Mouse (Mus musculus) neural tube, embryonic 14.5 days (tissue): ENCODE data around the gene Cd27. TPM values are rescaled to one million over a fixed set of nuclear protein-coding genes. Genes with fewer than 3 reads are reported as not detected.
A peak's percentile ranks its signal among the peaks of the same experiment; 100 is the strongest.

Experiments
- ATAC-seq: fragments of 200-750 bp; cut with Nextera tagmentation; 2 replicates; pipeline ENCODE4 v1.8.0; 2017; ENCODE audit warnings: low read depth, mild to moderate bottlenecking, moderate TSS enrichment, moderate library complexity
- H3K27ac ChIP-seq: fragments of 300-500 bp; sonication (generic); 2 replicates; pipeline ENCODE4 v1.5.1; 2014; ENCODE audit warnings: low read depth, mild to moderate bottlenecking, control low read depth, low read length, moderate library complexity, mixed read lengths
- H3K27me3 ChIP-seq: fragments of 300-500 bp; sonication (generic); 2 replicates; pipeline ENCODE4 v1.6.1; 2014; ENCODE audit warnings: low read length; ENCODE audit not compliant: control insufficient read depth, insufficient read depth
- H3K36me3 ChIP-seq: fragments of 300-500 bp; sonication (generic); 2 replicates; pipeline ENCODE4 v1.6.1; 2014; ENCODE audit warnings: low read length, mixed read lengths; ENCODE audit not compliant: control insufficient read depth, insufficient read depth
- H3K4me1 ChIP-seq: fragments of 300-500 bp; sonication (generic); 2 replicates; pipeline ENCODE4 v1.6.1; 2014; ENCODE audit warnings: low read length; ENCODE audit not compliant: control insufficient read depth, insufficient read depth
- H3K4me2 ChIP-seq: fragments of 300-500 bp; sonication (generic); 2 replicates; pipeline ENCODE4 v1.6.1; 2014; ENCODE audit warnings: mild to moderate bottlenecking, low read depth, low read length, control low read depth
- H3K4me3 ChIP-seq: fragments of 300-500 bp; sonication (generic); 2 replicates; pipeline ENCODE4 v1.5.1; 2014; ENCODE audit warnings: low read depth, low read length, control low read depth, mixed read lengths
- H3K9ac ChIP-seq: fragments of 300-500 bp; sonication (generic); replicated peaks from 2 replicates; pipeline ENCODE4 v1.6.1; 2014; ENCODE audit warnings: low read depth, mild to moderate bottlenecking, control low read depth, low read length, mixed read lengths
- H3K9me3 ChIP-seq: fragments of 300-500 bp; sonication (generic); 2 replicates; pipeline ENCODE4 v1.6.1; 2016; ENCODE audit warnings: low read length; ENCODE audit not compliant: control insufficient read depth
- WGBS: fragments of 180-500 bp; shearing (Covaris S2); extraction: QIAGEN DNeasy Blood & Tissue Kit; methylation state at CpG from one replicate; pipeline ENCODE4 v1.1.7; 2014; 5-methylcytosine and 5-hydroxymethylcytosine counted together
- polyA plus RNA-seq: library from polyadenylated mRNA; unstranded; fragments of >200 nt; fragmentation: Nextera tagmentation; extraction: Ambion mirVana; gene quantifications from 2 replicates; pipeline ENCODE4 v1.2.1, GENCODE M21; 2014

Cd27 gene
- polyA plus RNA-seq, 1 experiment from 2014 or later: 2.5 TPM

- ATAC-seq: no peak
- H3K36me3 ChIP-seq: no peaks in the 10 kb centered on the region
- H3K27me3 ChIP-seq: no peaks in the 10 kb centered on the region
- no peak overlapping the region for H3K4me3 ChIP-seq
- H3K4me1 ChIP-seq: no peaks in the 10 kb centered on the region
- H3K27ac ChIP-seq: no peak overlapping the region
- no peaks in the 10 kb centered on the region for H3K9me3 ChIP-seq
- 92% methylated on average over 3 of the region's 3 CpGs for WGBS
- H3K9ac ChIP-seq: no peak overlapping the region
- no peak overlapping the region for H3K4me2 ChIP-seq
These were observed 14.2 kb downstream of the Cd27 start for GRCm38 (mm10) chr6:125222577-125222976.

- H3K4me2 ChIP-seq: no peak overlapping the region
- H3K4me3 ChIP-seq: no peak overlapping the region
- 78% methylated on average over 2 of the region's 2 CpGs for WGBS
- no peak overlapping the region for H3K27ac ChIP-seq
- no peak overlapping the region for H3K9ac ChIP-seq
- H3K9me3 ChIP-seq: no peaks in the 10 kb centered on the region
- no peaks in the 10 kb centered on the region for H3K27me3 ChIP-seq
- no peaks in the 10 kb centered on the region; the same call in 1 of the 2 replicates for H3K4me1 ChIP-seq
- H3K36me3 ChIP-seq: no peaks in the 10 kb centered on the region
- no peak for ATAC-seq
These were observed 14.7 kb downstream of the Cd27 start for GRCm38 (mm10) chr6:125222146-125222545.

- no peak for ATAC-seq
- no peak overlapping the region for H3K9ac ChIP-seq
These were observed 15.6 kb downstream of the Cd27 start for GRCm38 (mm10) chr6:125221115-125221745.

GRCm38 (mm10) chr6:125218963-125219362, 17.8 kb downstream of the Cd27 start:
- Histone ChIP-seq H3K4me3 (no peak overlapping the region), H3K36me3 (no peaks in the 10 kb centered on the region), H3K4me2 (no peak overlapping the region), H3K4me1 (peaks cover 9% of the 10 kb centered on the region), H3K27ac (no peak overlapping the region), H3K9me3 (no peaks in the 10 kb centered on the region), H3K9ac (no peak overlapping the region), H3K27me3 (no peaks in the 10 kb centered on the region)
- WGBS: 81% methylated on average over 4 of the region's 4 CpGs
- no peak for ATAC-seq

More at GRCm38 (mm10) chr6:125221115-125221745, 15.6 kb downstream of the Cd27 start:
- H3K27me3 ChIP-seq: no peaks in the 10 kb centered on the region
- H3K4me2 ChIP-seq: no peak overlapping the region
- 89% methylated on average over 20 of the region's 20 CpGs for WGBS
- H3K4me1 ChIP-seq: peaks cover 6% of the 10 kb centered on the region
- H3K9me3 ChIP-seq: no peaks in the 10 kb centered on the region
- H3K4me3 ChIP-seq: no peak overlapping the region
- no peaks in the 10 kb centered on the region for H3K36me3 ChIP-seq
- no peak overlapping the region for H3K27ac ChIP-seq

GRCm38 (mm10) chr6:125217899-125218298, 18.9 kb downstream of the Cd27 start:
- Histone ChIP-seq H3K9me3 (no peaks in the 10 kb centered on the region), H3K36me3 (no peaks in the 10 kb centered on the region), H3K4me1 (peaks cover 9% of the 10 kb centered on the region), H3K4me2 (no peak overlapping the region), H3K27me3 (no peaks in the 10 kb centered on the region), H3K27ac (no peak overlapping the region), H3K9ac (no peak overlapping the region), H3K4me3 (no peak overlapping the region)
- ATAC-seq: no peak
- WGBS: 94% methylated on average over 11 of the region's 11 CpGs

- Histone ChIP-seq H3K27ac (no peak overlapping the region), H3K4me3 (no peak overlapping the region), H3K27me3 (no peaks in the 10 kb centered on the region), H3K9ac (no peak overlapping the region), H3K36me3 (no peaks in the 10 kb centered on the region), H3K4me2 (no peak overlapping the region), H3K4me1 (peaks cover 9% of the 10 kb centered on the region), H3K9me3 (no peaks in the 10 kb centered on the region)
- no peak for ATAC-seq
- 86% methylated on average over 2 of the region's 2 CpGs for WGBS
These were observed 19.9 kb downstream of the Cd27 start for GRCm38 (mm10) chr6:125216898-125217297.

- Histone ChIP-seq H3K9ac (peak within 1 kb of the TSS; percentile 83), H3K27ac (peak within 1 kb of the TSS; percentile 71), H3K36me3 (no peaks in the 10 kb centered on the region), H3K9me3 (no peaks in the 10 kb centered on the region), H3K4me1 (peaks cover 9% of the 10 kb centered on the region), H3K4me2 (peak within 1 kb of the TSS; percentile 89), H3K27me3 (no peaks in the 10 kb centered on the region), H3K4me3 (peak within 1 kb of the TSS; percentile 71)
- ATAC-seq: peak; percentile 96
- under 1% methylated on average over 48 of the region's 48 CpGs for WGBS
These were observed 21.5 kb downstream of the Cd27 start, which contains the start of gene Vamp1 for GRCm38 (mm10) chr6:125215148-125215954. Vamp1 (plus strand) TSS chr6:125215551.

GRCm38 (mm10) chr6:125213715-125214114, 23.1 kb downstream of the Cd27 start:
- H3K27me3 ChIP-seq: no peaks in the 10 kb centered on the region

GRCm38 (mm10) chr6:125213129-125213528, 23.7 kb downstream of the Cd27 start:
- no peaks in the 10 kb centered on the region for H3K27me3 ChIP-seq
- no peak overlapping the region for H3K4me3 ChIP-seq
- H3K36me3 ChIP-seq: no peaks in the 10 kb centered on the region
- H3K27ac ChIP-seq: no peak overlapping the region
- no peaks in the 10 kb centered on the region for H3K9me3 ChIP-seq
- WGBS: 83% methylated on average over 6 of the region's 6 CpGs
- H3K4me1 ChIP-seq: peaks cover 9% of the 10 kb centered on the region
- H3K4me2 ChIP-seq: no peak overlapping the region
- ATAC-seq: no peak
- no peak overlapping the region for H3K9ac ChIP-seq

More at GRCm38 (mm10) chr6:125213715-125214114, 23.1 kb downstream of the Cd27 start:
- H3K4me2 ChIP-seq: no peak overlapping the region
- H3K9ac ChIP-seq: no peak overlapping the region
- H3K4me1 ChIP-seq: peaks cover 9% of the 10 kb centered on the region
- H3K4me3 ChIP-seq: no peak overlapping the region
- H3K27ac ChIP-seq: no peak overlapping the region
- no peaks in the 10 kb centered on the region for H3K9me3 ChIP-seq
- H3K36me3 ChIP-seq: no peaks in the 10 kb centered on the region
- no peak for ATAC-seq
- 77% methylated on average over 6 of the region's 6 CpGs for WGBS
